Mouse (Mus musculus): ENCODE data around the gene Rsg1.

Gene Rsg1

DNA sequence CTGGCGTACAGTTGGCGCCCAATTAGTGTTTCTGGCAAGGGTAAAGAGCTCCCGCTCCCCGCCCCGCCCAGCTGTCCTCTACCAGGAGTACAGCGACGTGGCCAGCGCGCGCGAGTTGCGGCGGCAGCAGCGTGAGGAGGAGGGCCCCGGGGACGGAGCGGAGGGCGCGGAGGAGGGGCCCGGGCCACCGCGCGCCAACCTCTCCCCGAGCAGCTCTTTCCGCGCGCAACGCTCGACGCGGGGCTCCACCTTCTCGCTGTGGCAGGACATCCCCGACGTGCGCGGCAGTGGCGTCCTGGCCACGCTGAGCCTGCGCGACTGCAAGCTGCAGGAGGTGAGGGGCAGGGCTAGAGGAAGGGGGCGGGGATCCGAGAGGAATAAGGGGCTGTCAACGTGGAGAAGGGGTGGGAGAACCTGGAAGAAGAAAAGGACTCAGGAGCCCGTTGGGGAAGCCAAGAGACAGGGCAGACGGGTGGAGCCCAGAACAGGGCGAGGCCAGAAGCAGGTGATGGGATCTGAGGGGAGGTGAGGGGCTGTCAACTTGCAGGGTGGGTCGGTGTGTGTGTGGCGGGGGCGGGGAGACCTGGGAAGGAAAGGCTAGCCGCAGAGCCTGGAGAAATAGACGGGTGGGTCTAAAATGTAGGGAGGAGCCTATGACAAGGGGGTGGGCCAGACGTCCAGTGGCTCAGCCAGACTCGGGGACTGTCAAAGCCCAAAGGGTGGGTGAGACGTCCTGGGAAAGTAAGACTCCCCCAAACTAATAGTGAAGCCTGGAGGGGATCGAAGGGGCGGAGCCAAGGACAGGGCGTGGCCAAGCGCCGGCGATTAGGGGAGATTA, 34.2 kb downstream of the Rsg1 start:
- DNase-seq (ENCODE audit: extremely low spot score), result peak; percentile 32

DNA sequence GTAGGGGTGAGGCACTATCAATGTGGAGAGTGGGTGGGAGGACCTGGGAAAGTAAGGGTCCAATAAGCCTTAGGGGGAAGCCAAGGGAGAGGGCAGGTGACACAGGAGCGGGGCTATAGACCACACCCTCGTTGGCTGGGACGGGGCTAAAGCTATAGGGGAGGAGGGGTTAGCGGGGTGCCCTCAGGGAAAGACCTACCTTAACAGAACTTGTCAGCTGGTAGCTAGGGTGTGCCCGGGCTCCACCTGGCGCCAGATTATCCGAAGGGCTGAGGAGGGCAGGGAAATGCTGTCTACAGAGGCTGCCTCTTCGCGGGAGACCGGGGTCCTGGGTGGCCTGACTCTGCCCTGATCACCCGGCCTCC, 34.8 kb downstream of the Rsg1 start:
- no peak for DNase-seq (ENCODE audit: extremely low spot score)

- no peak for DNase-seq (ENCODE audit: extremely low spot score)
Observed at GRCm38 (mm10) chr4:141249383-141249782, 35.6 kb downstream of the Rsg1 start.

- DNase-seq (ENCODE audit: extremely low spot score), result no peak
Observed at GRCm38 (mm10) chr4:141251071-141251470, 37.3 kb downstream of the Rsg1 start.

DNA sequence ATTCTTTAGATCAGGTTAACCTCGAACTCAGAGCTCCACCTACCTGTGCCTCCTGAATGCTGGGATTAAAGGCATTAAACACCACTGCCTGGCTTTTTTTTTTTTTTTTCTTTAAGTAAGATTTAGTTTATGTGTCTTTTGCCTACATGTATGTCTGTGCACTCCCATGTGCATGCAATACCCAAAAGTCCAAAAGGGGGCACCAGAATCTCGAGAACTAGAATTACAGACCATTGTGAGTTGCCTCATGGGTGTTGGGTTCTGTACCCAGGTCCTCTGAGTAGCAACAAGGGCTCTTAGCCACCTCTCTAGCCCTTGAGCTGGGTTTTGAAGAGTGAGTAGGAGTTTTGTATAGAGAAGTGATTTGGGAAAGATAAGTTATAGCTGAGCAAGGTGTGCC, 38.9 kb downstream of the Rsg1 start:
- no peak for DNase-seq (ENCODE audit: extremely low spot score)

GRCm38 (mm10) chr4:141254234-141254633, 40.5 kb downstream of the Rsg1 start:
- no peak for DNase-seq (ENCODE audit: extremely low spot score)

DNA sequence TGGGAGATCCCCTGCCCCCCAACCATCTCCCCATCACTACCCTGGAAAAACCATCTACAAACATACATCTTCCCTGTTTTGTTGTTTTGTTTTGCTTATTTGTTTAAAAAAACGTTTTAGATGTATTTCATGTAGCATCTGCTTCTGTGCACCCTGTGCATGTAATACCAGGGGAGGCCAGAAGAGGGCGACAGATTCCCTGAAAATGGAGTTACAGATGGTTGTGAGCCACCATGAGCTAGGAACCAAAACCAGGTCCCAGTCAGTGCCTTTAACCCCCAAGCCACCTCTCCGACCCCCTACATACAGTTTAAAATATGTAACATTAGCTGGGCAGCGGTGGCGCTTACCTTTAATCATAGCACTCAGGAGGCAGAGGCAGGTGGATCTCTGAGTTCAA, 43.7 kb downstream of the Rsg1 start:
- no peak for DNase-seq (ENCODE audit: extremely low spot score)

DNA sequence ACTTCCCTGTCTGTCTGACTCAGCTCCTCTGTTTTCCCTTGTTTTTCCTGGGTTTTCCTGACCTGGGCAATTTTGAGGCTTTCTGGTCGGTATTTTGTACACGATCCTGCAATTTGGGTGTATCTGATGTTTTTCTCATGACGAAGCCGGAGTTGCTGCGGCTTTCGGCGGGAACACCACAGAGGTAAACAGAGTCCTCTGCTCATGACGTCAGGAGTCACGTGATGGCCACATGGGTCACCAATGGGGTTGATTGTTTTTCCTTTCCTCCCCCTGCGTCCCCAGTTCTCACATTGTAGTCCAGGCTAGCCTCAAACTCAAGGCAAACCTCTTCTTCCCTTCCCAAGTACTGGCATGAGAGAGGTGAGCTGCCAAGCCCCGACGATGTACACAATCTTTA, 45.7 kb downstream of the Rsg1 start:
- DNase-seq (ENCODE audit: extremely low spot score), result no peak

GRCm38 (mm10) chr4:141260007-141260723, 46.4 kb downstream of the Rsg1 start:
- no peak for DNase-seq (ENCODE audit: extremely low spot score)

DNA sequence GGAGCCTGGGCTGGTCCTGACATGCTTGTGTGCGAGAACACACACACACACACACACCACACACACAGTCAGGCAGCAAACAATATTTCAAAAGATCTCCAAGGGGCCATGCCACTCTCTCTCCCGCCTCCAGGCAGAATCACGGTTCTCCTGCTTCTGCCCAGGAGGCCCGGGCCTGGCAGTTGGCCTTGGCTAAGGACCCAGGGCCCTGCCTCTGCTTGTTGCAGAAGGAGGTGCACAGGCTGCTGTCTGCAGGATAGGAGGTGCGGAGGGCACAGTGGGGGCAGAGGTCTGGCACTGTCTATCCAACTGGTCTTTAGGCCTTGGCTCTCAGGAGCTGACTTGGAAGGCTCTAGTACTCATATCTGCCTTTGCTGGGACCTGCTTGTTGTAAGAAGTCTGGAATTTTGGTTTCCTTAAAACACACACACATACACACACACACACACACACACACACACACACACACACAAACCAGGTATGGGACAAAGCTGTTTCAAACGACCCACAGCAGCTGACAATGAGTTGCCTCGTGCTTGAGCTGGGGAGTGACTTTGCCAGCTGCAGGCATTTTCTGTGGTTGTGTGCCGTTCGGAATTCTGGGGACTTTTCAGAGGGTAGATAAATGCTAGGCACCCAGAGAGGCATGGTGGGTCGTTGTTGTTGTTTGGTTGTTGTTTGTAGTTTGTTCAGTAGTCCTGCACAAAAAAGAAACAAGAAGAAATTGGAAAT, 49.3 kb downstream of the Rsg1 start:
- no peak for DNase-seq (ENCODE audit: extremely low spot score)

- no peak for DNase-seq (ENCODE audit: extremely low spot score)
Observed at GRCm38 (mm10) chr4:141265979-141266637, 52.4 kb downstream of the Rsg1 start.

GRCm38 (mm10) chr4:141267250-141267649, 53.5 kb downstream of the Rsg1 start:
- no peak for DNase-seq (ENCODE audit: extremely low spot score)

DNA sequence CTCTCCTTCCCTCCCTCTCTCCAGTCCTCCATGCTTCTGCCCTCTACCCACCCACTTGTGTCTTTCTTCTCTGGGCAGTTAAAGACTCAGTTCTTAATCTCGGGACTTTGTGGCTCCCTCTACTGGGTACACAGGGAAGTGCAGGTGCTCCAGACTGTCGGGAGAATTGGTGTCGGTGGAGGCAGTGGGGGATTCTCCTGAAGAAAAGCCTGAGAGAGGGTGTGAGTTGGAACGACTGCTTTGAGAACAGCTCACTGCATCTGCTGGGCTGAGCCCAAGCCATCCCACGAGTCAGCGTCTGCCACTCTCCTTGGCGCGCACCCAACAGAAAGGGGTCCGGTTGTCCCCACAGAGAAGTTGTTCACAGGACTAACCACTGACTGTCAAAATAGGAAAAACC, 54.1 kb downstream of the Rsg1 start:
- peak; percentile 54 for DNase-seq (ENCODE audit: extremely low spot score)

GRCm38 (mm10) chr4:141268350-141268749, 54.6 kb downstream of the Rsg1 start:
- DNase-seq (ENCODE audit: extremely low spot score), result no peak

DNA sequence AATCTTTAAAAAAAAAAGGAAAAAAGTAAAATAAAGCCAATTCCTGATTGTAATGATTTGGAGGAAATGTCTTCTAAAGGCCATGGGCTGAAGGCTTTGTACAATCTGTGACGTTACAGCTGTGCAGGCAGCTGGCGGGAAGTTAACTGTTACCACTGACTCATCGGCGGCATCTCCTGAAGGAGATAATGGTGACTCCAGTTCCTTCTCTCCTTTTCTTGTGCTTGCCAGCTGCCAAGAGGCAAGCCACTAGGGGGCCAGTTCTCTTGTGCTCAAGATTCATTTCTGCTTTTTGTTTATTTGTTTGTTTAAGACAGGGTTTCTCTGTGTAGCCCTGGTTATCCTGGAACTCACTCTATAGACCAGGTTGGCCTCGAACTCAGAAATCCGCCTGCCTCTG, 55.3 kb downstream of the Rsg1 start:
- no peak for DNase-seq (ENCODE audit: extremely low spot score)

GRCm38 (mm10) chr4:141270201-141270940, 56.6 kb downstream of the Rsg1 start:
- DNase-seq (ENCODE audit: extremely low spot score), result no peak

DNA sequence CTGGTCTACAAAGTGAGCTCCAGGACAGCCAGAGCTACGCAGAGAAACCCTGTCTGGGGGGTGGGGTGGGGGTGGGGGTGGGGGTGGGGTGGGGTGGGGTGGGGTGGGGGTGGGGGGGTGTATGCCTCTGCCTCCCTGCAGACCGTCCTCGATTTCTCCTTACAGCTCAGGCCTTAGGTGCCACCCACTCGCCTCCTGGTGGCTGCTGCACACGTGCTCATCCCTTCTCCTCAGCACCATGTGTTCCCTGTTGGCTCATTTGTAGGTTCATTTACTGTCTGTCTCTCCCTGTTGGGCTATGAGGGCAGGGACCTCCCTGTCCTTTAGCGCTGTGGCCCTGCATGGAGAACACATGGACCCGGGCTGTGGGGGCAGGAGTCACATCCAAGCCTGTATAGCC, 57.5 kb downstream of the Rsg1 start:
- no peak for DNase-seq (ENCODE audit: extremely low spot score)

DNA sequence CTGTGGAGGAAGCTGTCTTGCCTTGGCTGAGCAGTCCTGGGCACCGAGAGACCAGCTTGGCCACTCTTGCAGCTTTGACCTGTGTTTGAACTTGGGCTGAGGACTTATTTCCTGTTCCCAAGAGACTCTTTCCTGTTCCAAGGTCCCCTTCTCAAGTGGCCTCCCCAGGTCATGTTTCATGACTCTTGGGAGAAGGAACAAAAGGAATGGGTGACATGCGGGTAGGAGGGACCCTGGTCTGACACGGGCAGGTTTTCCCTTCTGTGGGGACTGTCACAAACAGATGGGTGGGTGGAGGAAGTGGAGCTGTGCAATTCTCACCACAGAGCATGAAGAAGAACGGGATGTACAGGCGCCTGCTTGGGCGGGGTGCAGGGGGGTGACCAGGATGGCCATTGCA, 58.0 kb downstream of the Rsg1 start:
- no peak for DNase-seq (ENCODE audit: extremely low spot score)

GRCm38 (mm10) chr4:141272878-141273277, 59.1 kb downstream of the Rsg1 start:
- DNase-seq (ENCODE audit: extremely low spot score), result no peak

GRCm38 (mm10) chr4:141273296-141273695, 59.5 kb downstream of the Rsg1 start:
- DNase-seq (ENCODE audit: extremely low spot score), result peak; percentile 88

Measured in embryo, embryonic 9.5 days (tissue).